Mouse (Mus musculus) thymus, postnatal 25 days (tissue): ENCODE results near the gene Agfg1.

ENCODE experiments used
- DNase-seq: peaks from one replicate; pipeline ENCODE4 v3.0.0; 2022

Gene Agfg1

DNA sequence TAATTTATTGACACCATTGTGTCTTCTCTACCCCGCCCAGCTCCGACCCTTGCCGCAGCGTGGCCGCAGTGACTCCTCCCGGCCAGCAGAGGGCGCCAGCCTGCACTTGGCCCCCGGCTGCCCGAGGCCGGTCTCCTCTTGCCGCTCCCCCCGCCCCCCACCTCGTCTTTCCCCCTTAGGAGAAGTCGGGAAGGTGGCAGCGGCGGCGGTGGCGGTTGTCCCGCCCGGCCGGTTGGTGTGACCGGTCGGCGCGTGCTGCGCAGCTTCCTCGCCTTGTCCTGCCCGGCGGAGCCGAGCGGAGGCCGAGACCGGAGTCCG lies at the start of gene Agfg1:
Gene Agfg1 (plus strand): TSS at position 188 of the 318 bp plus-strand sequence.
- peak; percentile 96 for DNase-seq

DNA sequence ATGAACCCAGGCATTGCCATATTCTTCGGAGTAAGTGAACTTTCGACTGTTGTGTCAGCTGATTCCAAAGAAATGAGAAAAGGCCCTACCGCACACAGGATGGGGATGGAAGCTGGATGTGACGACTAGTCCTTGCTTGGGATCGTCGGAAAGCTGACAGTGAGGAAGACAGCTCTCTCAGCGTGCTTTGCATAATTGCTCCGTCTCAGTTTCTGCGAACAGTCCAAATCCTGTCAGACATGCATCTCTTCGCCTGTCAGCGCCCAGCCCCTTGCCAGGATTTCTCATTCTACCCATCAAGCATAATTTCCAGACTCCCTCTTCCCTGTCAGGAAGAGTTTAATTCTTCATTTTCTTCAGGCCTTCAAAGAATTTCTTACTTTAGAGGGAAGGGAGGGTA lies 48.2 kb upstream of the Agfg1 start:
- DNase-seq, result no peak

DNA sequence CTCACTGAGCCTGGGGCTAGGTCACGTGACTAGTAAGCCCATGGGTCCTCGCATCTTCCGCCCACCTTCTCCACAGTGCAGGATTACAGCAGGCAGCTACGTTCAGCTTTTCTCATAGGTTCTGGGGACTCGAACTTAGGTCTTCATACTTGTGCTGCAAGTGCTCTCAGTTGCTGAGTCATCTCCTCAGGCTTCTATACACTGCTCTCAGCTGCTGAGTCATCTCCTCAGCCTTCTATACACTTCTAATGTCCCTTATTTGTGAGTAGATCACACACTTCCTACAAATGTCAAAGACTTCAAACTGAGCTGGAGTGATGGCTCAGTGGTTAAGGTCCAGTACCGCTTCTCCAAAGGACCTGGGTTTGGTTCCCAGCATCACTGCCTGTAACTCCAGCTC lies 47.0 kb upstream of the Agfg1 start:
- DNase-seq, result no peak

DNA sequence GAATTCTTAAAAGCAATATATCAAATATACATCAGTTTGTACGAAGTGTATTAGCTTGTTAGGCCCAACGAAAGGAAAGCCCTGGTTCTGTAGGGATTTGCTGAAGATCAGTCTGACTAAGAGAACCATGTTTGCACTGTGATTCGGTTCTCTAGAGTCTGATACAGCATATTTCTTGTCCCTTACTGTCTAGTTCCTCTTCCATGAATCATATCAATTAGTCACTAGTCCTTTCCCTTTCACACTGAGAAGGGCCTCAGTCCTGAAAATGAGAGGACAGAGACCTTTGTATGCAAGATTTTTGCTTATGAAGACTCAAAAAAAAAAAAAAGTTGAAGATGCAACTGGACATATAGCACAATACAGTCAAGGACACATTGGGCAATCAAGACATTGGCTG lies 46.2 kb upstream of the Agfg1 start:
- DNase-seq, result no peak

DNA sequence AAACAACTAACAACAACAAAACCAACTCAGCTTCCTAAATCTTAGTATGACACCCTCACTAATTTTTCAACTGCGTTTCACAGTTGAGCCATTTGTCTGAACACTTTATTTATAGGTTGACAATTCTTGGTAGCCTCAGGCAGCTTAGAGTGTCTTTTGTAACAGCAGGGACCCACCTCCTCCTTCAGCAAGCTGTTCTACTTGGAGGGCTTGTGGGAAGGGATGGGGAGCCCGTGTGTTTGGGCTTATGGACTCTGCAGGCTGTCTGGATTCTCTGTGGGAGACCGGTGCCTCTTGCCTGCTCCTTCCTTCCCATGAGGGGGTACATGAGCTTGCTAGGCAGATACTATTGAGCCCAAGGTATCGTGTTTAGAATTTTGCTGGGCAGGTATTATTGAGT lies 45.3 kb upstream of the Agfg1 start:
- no peak for DNase-seq

DNA sequence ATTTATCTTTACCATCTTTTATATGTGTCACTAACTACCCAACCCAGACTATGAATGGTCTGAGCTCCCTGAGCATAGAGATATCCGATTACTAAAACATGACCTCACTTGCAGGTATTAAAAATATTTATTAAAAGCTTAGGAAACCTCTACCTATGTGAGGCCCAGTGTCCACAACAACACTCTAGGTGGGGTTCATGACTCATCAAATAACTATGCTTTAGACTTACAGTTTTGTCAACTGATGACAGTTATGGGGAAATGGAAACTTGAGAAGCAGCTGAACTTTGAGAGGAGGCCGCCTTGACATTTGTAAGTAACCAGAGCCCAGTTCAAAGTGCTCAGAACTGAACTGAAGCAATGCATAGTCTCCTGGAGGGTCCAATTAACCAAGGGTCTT lies 44.1 kb upstream of the Agfg1 start:
- DNase-seq, result no peak

DNA sequence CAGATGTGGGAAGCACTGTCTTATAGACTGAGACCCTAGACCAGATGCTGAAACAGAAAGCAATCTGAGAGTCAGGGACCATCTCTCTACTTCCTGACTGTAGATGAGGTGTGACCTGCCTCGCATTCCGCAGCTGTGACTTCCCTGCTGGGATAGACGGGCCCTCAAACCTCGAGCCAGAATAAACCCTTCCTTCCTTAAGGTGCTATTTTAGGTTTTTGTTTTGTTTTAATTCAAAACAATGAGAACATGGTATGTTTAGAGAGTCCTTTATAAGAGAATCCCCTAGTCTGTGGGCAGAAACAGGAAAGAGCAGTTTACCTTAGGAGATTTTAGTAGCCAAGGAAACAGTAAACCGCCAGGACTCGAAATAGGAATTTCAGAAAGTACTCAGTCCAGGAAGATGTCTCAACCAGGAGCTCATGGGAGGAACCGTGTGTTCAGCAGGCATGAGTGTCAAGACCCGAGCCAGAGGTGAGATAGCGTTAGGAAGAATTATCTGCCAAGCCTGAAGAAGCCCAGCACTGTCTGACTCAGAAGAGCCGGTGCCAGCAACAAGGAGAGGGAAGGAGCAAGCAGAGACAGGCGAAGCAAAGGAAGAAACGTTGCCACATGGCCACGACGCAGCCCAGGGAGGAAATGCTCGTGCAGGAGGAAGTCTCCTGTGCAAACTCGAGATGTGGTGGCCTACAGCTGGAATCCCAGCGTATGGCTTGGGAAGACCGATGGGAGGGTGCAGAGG lies 43.4 kb upstream of the Agfg1 start:
- DNase-seq, result no peak

DNA sequence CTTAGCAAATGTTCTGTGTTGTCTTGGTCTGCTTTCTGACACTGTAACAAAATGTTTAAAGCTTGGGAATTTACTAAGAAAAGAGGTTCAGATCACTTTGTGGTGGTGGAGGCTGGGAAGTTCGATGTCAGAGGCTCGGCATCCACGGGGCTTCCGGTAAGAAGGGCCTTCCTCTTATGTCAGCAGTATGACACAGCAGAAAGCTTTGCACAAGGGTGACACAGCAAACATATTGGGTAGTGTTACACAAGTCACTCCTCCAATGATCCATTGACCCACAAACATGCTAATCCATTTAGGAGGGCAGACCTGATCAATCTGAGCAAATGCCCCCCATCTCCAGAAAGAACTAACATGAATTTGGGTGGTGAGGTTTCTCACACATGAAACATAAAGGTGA lies 42.2 kb upstream of the Agfg1 start:
- DNase-seq, result no peak

DNA sequence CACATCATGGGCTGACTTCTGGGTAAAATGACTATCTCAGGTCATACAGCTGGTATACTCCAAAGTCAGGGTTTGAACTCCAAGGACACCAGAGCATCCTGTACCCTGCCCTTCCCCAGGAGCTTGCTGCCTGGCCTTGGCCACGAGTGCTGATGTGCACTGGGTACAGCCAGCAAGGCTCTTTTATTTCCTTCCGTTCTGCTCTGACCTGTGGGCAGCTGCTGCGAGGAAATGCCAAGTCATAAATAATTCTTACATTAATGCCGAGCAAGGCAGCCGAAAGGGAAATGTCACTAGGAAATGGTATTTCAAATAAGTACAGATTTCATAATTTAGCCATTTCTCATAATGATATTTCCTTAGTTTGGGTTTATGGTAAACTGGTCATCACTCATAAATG lies 41.0 kb upstream of the Agfg1 start:
- no peak for DNase-seq

DNA sequence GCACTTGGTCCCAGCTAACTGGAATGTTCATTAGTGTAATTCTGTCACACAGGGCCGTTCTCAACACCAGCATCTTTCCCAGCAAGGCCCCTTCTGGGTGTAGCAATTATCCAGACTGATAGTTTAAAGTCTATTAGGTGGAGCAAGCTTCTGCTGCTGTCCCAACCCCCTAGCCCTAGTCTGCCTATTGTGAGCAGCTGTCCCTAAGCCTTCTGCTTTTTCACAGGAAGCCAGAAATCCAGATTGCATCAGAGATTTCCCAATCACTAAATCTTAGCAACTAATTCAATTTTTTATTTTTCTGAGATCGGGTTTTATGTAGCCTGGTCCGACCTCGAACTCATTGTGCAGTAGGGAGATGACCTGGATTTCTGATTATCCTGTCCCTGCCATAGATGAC lies 40.4 kb upstream of the Agfg1 start:
- DNase-seq, result no peak

DNA sequence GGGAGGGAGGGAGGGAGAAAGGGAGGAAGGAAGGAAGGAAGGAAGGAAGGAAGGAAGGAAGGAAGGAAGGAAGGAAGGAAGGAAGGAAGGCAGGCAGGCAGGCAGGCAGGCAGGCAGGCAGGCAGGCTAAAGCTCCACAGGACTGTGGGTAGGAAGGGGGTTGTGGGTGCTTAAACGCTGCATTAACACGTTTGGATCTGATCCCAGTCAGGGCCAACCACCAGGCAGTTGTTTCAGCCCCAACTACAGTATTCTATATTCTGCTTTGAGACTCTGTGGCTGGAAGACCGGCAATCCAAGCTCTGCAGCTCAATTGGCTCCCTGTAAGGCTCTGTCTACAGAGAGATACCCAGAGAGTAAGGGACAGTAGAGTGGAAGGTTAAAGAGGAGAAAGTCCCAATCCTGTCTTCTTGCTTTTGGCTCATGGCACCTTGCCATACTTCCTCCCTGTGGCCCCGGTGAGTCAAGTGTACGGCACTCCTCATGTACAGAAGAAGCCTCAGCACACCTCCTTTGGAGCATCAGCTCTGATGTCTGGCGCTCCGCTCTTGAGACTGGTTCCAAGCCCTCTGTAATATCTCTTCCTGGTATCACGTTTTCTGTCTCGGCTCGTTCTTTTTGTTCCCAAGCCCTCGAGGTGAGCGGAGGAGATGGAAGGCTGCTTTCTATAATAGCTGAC lies 38.0 kb upstream of the Agfg1 start:
- no peak for DNase-seq

DNA sequence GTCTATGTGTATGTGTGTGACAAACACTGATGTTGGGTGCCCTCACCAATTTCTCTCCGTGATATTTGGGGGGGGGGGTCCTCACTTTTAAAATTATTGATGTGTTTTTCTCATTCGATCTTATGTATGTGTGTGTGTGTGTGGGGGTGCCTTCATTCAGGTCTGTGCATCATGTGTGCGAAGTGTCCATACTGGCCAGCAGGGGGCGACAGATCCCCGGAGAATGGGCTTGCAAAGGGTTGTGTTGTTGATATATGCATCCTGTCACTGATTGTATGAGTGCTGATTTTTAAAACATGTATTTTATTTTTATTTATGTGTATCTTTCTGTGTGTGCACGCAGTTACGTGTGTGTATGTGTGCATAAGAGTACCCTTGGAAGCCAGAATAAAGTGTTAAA lies 35.7 kb upstream of the Agfg1 start:
- peak; percentile 25 for DNase-seq

DNA sequence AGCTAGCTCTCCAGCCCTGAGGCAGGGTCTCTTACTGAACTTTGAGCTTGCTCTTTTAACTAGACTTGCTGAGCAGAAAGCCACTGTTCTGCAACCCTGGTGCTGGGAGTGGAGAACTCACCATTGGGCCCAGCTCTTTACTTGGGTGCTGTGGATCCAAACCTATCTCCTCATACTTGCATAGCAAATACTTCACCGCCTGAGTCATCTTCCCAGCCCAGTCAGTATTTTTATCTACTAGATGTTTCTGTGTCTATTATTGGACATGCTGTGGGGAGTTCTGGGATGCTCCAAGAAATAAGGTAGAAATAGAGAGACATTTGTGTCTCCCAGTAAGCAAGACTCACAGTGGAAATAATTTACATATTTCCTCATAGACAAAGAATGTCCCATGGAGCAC lies 35.2 kb upstream of the Agfg1 start:
- no peak for DNase-seq

DNA sequence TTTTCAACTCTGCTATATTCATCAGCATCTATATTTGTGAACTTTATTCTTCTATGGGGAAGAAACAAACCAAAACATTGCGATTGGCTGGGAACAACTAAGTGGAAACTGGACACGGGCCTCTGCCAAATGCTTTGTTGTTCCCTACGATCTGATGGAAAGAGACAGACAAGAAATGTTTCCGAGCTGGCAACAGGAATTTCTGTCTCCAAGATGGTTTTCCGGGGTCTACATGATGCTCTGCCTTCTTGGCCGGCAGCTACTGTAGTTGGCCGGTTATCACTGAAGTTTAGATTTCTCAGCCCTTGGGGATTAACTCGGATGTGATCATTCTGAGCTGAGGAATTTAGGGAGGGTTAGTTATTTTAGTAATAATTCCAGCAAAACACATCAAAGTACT lies 32.9 kb upstream of the Agfg1 start:
- DNase-seq, result no peak

DNA sequence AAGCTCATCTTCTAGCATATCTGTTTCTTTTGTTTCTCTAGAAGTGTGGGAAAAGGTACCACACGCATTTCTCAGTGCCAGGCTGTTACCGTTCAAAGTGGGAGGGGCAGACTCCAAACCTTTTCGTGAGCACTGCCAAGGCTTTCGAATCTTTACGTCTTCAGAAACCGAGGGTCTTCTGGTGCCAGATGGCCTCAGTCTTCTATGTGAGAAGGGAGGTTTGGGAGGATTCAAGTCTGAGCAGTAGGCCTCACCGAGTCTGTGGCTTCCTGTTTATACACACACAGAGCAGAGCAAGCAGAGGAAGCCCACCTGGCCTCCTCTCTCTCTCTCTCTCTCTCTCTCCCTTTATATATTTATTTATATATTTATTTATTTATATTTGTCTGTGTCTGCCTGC lies 32.1 kb upstream of the Agfg1 start:
- peak; percentile 35 for DNase-seq

DNA sequence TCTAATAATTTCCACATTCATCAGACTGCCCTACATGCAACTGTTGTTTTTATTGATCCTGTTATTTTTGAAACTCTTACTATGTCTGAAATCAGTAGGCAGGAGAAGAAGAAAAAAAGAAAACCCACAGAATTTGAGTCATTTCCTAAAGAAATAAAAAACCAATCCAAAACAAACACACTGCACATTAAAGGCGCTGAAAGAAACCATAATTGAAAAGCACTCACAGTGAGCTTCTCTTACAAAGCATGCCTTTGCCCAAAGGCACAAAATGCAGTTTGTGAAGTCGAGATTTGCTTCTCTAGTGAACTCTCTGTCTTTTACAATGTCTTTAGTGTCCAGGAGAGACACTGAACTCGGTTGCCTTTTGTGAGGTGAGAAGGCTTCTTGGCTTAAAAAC lies 30.7 kb upstream of the Agfg1 start:
- no peak for DNase-seq

DNA sequence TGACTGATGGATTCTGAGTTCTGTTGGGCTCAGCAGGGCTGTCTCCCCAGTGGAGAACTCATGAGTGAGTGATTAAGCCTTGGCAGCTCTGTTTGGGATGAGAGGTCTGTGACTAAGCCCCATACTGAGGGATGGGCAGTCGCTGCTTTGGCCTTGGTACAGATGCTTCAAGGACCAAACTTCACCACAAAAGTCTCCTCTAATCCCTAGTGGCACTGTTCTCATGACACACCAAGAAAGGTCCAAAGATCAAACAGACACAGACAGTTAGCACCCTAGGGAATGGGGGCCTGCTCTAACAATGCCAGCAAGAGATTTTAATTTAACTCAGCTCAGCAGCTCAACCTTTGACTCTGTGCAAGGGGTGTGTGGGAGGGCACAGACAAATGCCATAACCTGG lies 27.5 kb upstream of the Agfg1 start:
- no peak for DNase-seq

DNA sequence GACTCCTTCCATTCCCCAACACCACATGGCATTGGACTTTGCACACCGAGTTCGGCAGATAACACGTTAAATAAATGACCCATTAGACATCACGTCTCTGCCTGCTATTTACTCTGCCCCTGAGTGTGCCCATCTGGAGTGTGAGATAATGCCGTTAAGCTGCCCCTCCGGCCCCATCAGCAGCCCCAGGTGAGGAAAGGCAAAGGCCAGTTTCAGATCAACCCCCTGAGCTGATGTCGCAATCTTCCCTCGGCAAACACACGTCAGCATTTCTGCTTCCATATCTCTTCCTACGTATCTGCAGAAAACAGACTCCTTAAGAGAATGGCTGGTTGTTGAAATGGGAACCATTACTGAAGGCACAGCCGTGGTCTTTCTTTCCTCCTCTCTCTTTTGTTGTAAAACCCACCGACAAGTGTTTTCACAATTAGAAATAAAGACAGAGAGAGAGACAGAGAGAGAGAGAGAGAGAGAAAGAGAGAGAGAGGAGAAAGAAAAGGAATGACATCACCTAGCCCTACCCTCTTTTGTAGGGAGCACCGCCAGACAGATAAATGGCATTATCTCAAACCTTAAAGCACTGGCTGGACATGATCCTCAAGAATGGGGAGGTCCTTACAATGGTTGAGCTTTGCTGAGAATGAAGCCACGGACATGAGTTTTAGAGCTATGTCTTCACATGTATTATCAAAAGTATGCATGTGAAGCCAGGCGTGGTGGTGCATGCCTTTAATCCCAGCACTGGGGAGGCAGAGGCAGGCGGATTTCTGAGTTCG lies 23.2 kb upstream of the Agfg1 start:
- no peak for DNase-seq

DNA sequence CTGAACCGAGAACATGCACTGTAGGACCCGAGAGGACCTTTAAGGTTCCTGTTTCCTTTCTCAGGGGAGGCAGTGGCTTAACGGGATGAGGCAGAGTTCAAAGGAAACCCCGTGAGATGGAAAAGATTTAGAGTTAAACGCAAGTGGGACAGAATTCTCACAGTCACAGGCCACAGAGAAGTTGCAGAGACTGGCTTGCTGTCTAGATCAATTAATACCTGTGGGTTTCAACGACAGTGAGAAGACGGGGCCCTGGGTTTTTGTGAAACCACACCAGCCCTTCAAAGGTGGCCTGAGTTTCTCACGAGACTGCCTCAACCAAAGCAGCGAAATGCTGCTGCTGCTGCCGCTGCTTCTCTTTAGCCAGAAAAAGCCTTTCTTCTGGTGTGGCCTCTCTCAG lies 19.9 kb upstream of the Agfg1 start:
- DNase-seq, result peak; percentile 25

DNA sequence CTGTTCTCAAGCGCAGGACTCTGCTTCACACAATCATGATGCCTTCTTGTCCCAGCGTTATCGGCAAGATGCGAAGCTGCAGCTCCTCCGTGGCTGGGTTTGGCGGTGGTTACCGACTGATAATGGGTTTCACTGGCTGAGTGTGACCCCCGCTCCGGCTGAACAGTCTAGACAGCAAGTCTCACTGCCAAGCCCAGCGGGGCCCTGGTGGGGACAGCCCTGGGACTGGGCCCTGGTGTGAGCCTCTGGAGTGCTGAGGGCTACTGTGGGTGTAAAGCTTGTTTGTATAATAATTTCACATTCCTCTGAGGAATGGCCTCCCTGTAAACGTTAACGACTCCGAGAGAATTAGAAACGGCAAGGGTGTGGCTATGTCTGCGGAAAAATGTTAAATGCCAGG lies 19.1 kb upstream of the Agfg1 start:
- DNase-seq, result no peak

DNA sequence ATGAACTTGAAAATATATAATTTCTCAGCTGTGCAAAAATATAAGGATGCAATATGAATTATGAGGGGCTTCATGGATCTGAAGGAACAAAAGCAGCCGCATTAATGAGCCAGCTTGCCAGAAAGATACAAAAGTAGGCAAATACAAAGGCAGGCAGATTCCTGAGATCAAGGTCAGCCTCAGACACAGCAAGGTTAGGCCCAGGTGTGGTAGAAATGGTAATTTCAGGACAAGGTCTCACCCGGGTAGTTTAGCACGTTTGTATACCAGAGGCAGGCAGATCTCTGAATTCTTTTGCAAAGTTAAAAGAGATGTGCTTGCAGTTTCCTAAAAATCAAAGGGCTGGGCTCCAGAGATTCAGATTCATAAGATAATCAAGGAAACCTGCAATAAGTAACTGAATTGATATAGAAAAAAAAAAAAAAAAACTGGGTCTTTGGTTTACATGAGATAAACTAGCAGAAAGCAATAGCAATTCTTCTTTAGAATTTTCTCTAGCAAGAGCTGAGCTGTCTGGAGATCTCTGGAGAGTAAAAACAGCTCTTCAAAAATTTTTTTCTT lies 18.6 kb upstream of the Agfg1 start:
- DNase-seq, result no peak

DNA sequence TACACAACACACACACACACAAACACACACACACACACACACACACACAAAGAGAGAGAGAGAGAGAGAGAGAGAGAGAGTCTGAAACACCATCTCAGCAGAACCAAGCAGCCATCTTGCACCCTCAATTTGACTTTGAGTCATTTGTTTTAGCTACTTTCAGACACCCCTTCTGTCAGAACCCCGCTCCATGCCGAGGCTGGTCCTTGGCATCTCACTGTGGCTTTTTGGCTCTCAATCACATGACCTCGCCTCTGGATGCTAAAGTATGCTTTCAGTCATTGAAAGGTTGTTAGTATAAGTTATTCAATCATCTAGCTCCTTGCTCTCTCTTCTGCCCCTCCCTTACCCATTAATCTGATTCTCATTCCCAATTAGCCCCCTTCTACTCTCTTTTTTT lies 17.4 kb upstream of the Agfg1 start:
- no peak for DNase-seq

DNA sequence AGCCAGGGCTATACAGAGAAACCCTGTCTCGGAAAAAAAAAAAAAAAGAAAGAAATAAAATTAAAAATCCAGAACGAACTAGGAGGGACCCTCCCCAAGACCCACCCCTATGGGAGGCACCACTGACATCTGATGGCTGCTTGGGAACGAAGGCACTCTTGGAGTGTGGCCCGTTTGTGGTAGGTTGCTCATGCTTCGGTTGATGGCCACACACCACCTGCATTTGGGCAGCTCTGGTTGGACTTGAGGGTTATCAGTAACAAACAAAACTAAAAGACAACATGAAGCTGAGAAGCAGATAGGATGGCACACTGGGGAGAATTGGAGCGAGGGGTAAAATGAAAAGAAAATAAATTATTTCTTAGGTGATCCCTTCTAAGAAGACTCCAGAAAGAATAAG lies 15.1 kb upstream of the Agfg1 start:
- no peak for DNase-seq

DNA sequence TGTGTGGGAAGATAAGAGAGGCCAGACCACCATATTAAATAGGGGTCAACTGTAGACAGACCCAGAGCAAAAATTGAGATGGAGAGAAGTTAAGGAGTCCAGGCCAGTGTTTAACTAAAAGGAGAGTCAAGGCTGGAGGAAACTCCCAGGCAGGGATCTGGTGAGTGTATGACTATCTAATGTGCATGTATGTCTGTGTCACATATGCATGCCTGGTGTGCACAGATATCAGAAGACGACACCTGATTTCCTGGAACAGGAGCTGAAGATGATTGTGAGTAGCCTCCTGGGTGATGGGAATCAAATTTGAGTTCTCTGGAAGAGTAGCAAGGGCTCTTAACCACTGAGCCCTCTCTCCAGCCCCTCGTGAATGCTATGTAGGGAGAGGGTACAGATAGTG lies 14.0 kb upstream of the Agfg1 start:
- no peak for DNase-seq
